Mouse (Mus musculus) adrenal gland, postnatal 36 days (tissue): ENCODE measurements around the gene Vcan. TPM values are rescaled to one million over a fixed set of nuclear protein-coding genes. Genes with fewer than 3 reads are reported as not detected.

Source experiments
- DNase-seq, 2 experiments: peaks; one replicate each; pipeline ENCODE4 v3.0.0; 2021; ENCODE audit warnings: mixed read lengths in 1 of 2
- total RNA-seq, 2 experiments: library from RNA; stranded (reverse); gene quantifications; 2 replicates each; pipeline ENCODE4 v1.2.3; 2021

The Vcan gene
- total RNA-seq, 2 experiments from 2014 or later: 4.8 to 6.9 TPM

GRCm38 (mm10) chr13:89726492-89726891 lies 15.8 kb downstream of the Vcan start:
- DNase-seq: no peak

DNA sequence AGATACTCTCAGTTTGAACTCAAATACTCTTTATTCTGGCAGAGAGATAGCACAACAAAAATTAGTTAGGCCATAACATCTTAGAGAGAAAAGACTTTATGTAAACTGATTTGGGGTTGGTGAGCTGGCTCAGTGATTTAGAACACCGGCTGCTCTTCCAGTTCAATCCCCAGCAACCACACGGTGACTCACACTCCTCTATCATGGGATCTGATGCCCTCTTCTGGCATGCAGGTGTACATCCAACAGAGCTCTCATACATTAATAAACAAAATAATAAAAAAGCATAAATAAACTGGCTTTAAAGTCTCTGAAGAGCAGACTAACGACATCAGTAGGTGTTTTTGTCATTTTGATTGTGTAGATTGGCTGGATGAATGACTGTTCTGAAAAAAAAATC lies 21.8 kb downstream of the Vcan start:
- DNase-seq: peak; percentile 13 to 25

DNA sequence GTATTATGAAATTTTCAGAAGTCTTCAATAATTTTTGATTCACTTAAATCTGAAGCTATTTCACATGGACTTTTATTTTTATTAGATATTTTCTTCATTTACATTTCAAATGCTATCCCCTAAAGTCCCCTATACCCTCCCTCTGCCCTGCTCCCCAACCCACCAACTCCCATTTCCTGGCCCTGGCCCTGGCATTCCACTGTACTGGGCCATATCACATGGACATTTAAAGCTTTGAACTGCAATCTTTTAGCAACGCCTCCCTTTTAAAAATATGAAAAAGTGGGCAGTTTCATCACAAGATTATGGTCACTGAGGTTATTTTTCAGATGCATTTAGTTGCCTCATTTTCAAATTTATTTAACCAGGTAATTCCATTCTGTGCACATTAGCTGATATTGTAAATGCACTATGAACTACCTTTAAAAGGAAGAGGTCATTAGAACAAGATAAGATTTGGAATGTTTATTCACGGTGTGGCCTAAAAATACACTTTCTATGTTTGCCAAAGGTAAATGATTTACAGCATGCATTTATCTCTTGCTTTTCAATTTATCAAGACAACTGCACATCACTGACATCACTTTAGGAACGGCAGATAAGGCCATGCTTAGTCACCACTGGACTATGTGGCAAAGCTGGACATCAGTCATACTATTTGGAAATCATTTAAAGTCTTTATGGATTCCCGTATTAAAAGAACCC lies 32.7 kb downstream of the Vcan start:
- DNase-seq: no peak

GRCm38 (mm10) chr13:89708151-89708927 lies 34.0 kb downstream of the Vcan start:
- DNase-seq: no peak

GRCm38 (mm10) chr13:89702395-89702794 lies 39.9 kb downstream of the Vcan start:
- DNase-seq: no peak

GRCm38 (mm10) chr13:89699998-89700555 lies 42.2 kb downstream of the Vcan start:
- no peak for DNase-seq

DNA sequence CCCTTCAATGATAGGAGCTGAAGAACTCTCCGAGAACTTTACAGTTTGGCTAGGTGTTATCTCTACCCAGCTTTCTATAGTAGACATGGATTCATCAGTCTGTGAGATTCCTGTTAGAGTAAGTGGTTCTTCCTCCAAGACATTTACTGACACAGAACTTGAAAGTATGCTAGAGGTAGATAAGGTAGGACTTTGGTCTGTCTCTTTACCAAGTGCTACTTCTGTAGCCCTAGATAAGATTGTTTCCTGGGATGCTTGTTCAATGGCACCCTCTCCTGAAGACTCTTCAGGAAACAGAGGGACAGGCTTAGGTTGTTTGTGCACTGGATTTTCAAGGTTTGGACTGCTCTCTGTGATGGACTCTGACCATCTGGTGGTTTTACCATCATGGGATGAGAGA lies 49.7 kb downstream of the Vcan start:
- no peak for DNase-seq

DNA sequence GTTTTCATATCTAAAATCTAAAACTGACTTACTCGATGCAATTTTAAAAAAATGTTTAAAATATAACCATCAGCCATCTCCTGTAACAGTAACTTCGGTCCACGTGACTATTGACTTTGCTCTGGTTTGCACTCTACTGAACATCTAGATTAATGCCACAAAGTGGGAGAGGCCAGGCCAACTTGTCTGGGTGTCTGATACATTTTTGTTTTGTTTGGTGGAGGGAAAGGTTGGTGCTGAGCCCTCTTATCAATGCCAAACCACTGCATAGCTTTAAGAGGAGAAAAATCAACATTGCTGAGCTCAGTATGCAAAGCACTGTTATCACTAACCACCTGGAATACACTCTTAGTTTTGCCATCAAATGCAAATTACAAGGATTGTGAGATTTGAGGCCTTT lies 58.8 kb downstream of the Vcan start:
- DNase-seq: no peak

DNA sequence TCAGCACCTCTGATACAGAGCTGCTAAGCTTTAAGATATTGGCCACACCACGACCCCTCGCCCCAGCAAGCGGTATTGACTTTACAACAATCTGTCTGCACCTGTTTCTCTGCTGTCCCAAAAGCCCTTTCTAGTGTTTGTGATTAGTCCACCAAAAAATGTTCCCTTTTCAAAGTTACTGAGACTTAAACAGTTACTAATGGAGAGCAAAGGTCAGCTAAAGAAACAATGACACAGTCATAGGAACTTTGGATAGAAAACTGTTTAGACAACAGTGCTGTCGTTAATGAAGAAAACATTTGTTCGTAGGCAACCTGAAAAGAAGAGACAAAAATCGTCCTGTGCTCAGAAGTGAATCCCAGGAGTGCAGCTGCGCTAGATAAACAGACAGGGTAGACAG lies 60.1 kb downstream of the Vcan start:
- DNase-seq: no peak

DNA sequence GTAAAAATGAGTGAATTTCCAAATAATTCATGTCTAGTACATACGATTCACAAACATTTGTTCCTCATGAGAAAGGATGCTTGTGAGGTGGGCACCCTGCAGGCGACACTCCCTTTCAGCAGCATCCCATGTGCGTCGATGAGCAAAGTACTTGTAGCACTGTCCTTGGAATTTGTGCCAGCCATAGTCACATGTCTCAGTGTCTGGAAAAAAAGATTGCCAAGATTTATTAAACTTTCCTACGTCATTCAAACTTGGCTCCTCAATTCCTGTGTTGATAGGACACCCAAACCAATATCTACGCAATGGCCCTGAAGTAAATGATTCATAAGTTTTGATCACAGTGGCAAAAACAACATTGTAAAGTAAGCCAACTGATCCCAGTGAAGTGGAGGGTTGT lies 62.6 kb downstream of the Vcan start:
- DNase-seq: peak; percentile 45 to 66

- no peak for DNase-seq
Observed at GRCm38 (mm10) chr13:89670505-89670904, 71.8 kb downstream of the Vcan start.

GRCm38 (mm10) chr13:89668981-89669880 lies 73.1 kb downstream of the Vcan start:
- DNase-seq: no peak

DNA sequence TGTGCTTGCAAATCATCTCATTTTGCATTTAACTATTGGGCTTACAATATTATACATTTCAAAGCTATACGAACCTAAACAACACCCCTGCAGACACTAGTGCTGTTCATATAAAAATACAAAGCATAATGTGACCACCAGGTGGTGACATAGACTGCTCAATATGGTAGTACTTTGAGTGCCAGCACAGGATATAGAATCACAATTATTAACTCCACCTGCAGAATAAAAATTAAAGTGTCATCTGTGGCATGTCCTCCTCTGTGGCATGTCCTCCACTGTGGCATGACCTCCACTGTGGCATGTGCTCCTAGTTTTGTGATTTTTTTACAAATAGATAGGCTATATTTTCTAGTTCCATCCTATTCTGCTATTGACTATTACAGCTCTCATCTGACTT lies 74.2 kb downstream of the Vcan start:
- peak; percentile 5 to 23 for DNase-seq

GRCm38 (mm10) chr13:89661688-89662087 lies 80.6 kb downstream of the Vcan start:
- DNase-seq: no peak

DNA sequence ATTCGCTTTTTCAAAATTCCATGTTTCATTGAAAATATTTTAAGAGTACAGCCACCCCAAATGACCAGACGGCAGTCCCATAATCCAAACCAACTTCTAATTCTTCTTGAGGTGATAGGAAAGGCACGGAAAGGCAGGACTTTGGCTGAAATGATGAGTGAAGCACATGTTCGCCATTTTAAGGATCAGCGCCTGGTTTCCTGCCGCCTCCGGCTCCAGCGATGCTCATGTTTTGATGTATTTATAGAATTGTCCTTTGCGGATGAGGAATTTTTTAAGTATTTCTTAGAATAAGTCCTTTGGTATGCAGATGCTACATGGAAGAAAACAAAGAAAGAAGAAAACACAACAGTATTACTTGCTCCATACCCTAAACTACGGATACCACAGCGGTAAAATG lies 85.3 kb downstream of the Vcan start:
- no peak for DNase-seq

DNA sequence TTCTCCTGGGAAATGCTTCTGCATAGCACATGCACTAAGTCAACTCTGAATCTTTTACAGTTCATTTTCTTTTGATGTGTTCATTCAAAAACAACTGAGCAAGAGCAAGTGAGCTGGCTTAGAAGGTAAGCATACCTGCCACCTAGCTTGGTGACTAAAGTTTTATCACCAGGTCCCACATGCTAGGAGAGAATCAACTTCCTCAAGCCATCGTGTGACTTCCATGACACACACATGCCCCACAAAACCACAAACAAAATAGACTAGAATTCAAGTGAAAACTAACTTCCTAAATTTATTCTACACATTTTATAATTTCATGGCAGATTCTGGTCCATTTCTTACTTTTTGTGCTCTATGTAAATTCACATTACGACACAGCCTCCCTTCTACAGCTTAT lies 89.0 kb downstream of the Vcan start:
- DNase-seq: no peak

DNA sequence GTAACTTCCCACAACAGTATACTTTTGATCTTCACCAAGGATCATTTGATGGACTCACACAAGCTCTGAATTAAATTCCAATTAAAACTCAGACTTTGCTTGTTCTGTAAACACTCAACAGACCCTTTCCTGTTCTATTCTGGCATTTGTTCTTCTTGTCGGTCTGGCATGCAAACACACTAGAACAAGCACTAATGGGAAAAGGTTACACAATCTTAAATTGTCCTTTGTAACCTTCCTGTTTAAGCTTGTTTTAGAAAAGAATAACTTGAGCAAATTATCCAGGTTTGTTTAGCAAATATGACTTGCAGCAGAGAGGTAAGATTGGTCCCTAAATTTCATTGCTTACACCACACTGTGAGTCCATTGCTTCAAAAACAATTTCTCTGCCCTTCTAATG lies 89.5 kb downstream of the Vcan start:
- no peak for DNase-seq

DNA sequence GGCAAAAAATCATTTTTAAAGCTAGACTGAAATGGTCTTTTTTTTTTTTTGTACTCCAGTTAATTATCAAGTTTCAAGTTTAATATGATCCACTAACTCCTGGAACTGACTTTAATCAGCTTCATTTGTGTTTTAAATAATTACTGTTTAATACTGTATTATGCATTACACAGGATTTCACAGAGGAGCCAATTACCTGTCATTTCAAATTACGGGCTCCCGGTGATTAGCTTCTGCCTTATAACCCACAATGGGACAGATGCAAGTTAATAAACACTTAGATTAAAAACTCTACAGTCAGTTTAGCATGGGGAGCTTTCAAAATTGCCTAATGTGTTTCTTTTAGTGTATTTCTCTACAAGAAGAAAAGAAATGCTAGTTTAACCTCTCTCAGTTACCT lies 96.7 kb downstream of the Vcan start:
- DNase-seq: no peak

- no peak for DNase-seq
Observed at GRCm38 (mm10) chr13:89637012-89637411, 105.3 kb downstream of the Vcan start.

DNA sequence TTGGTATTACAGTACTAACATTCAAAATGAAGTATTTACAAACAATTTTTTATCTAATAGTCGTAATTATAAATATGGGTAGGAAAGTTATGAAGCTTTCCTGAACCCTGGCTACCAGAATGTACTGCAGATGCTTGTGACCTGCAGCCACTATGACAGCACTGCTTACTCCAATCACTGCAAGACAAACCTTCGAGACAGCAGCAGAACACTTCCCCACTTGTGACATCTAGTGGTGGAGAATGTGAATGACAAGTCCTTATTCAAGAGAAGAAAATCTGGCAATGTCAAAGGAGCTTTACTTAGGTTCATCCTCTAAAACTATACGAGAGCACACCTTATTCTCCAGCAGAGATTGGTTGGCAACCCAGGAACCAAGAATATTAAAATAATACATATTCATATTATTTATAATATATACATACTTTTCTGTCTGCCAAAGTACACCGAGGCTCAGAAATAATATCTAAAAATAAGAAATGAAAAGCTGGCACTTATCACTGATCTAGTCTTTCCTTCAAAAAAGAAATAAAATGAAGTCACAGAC lies 108.1 kb downstream of the Vcan start:
- peak in 1 of 2 experiments; percentile 8 for DNase-seq

DNA sequence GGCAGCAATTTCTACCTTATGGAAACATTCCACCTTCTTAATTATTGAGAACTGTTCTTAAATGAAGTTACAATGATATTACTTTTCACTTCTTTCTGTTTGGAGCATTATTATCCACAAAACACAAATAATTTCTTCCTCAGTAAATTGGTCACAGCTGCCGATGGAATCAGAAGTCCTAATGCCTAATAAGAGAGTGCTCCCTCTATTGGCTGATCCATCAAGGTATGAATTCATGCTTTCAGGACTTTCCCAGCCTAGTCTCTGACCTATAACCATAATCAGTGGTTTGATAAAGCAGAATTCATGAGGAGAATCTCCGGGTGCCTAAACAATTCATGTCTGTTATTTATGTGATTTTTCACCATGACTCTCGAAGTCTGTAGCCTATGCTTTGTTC lies 123.2 kb downstream of the Vcan start:
- DNase-seq: no peak

- DNase-seq: no peak
Observed at GRCm38 (mm10) chr13:89607399-89607798, 134.9 kb downstream of the Vcan start.
